Mouse (Mus musculus) myocyte (in vitro differentiated cells): ENCODE measurements at regions not wholly inside any gene's neighbourhood (a gene's known extent, or its start where the extent isn't known, plus 50 kb on each side); places are given as distances from the start of the nearest gene placed in this dataset.

ENCODE experiments used
- H3K27me3 ChIP-seq: one replicate; pipeline ENCODE4 v1.6.1; 2011; ENCODE audit not compliant: control insufficient read depth, insufficient read depth, insufficient read length
- H3K36me3 ChIP-seq: one replicate; pipeline ENCODE4 v1.6.1; 2011; ENCODE audit not compliant: control insufficient read depth, insufficient read depth
- H3K4me2 ChIP-seq: one replicate; pipeline ENCODE4 v1.6.1; 2011; ENCODE audit warnings: low read depth, control low read depth
- H3K4me3 ChIP-seq: one replicate; pipeline ENCODE4 v1.5.1; 2011; ENCODE audit warnings: mild to moderate bottlenecking, control low read depth, moderate library complexity
- H3K79me2 ChIP-seq: one replicate; pipeline ENCODE4 v1.6.1; 2011; ENCODE audit not compliant: control insufficient read depth, insufficient read depth
- H3ac ChIP-seq: one replicate; pipeline ENCODE4 v1.6.1; 2011; ENCODE audit not compliant: control insufficient read depth, insufficient read length
- CEBPB ChIP-seq: IDR thresholded peaks from 2 replicates; pipeline ENCODE4 v1.6.1; 2011; ENCODE audit warnings: mild to moderate bottlenecking, moderate library complexity; ENCODE audit not compliant: poor library complexity, insufficient read depth, severe bottlenecking
- E2F4 ChIP-seq: IDR thresholded peaks from one replicate; pipeline ENCODE4 v1.6.1; 2011; ENCODE audit warnings: mild to moderate bottlenecking, control low read depth, moderate library complexity; ENCODE audit not compliant: insufficient read depth
- MAX ChIP-seq: IDR thresholded peaks from one replicate; pipeline ENCODE4 v1.6.1; 2011; ENCODE audit warnings: low read depth, mild to moderate bottlenecking, control low read depth
- MYOD1 ChIP-seq, 3 experiments: IDR thresholded peaks; one replicate each; pipeline ENCODE4 v1.6.1; 2011; ENCODE audit warnings: control low read depth in 2 of 3, low read depth in 2 of 3, mild to moderate bottlenecking in 2 of 3, moderate library complexity in 1 of 3; ENCODE audit not compliant: insufficient read length in 2 of 3, control insufficient read depth in 1 of 3
- MYOG ChIP-seq, 3 experiments: IDR thresholded peaks; one replicate each; pipeline ENCODE4 v1.6.1; 2011; ENCODE audit warnings: control low read depth in 2 of 3, low read depth in 2 of 3, mild to moderate bottlenecking in 2 of 3; ENCODE audit not compliant: insufficient read length in 2 of 3, control insufficient read depth in 1 of 3, insufficient read depth in 1 of 3
- POLR2A ChIP-seq: IDR thresholded peaks from one replicate; pipeline ENCODE4 v1.6.1; 2011; ENCODE audit warnings: low read depth, mild to moderate bottlenecking, control low read depth, moderate library complexity; ENCODE audit not compliant: insufficient read length
- POLR2AphosphoS2 ChIP-seq: IDR thresholded peaks from one replicate; pipeline ENCODE4 v1.6.1; 2011; ENCODE audit warnings: low read depth, control low read depth; ENCODE audit not compliant: insufficient read length
- REST ChIP-seq: IDR thresholded peaks from one replicate; pipeline ENCODE4 v1.6.1; 2011; ENCODE audit warnings: mild to moderate bottlenecking, control low read depth, moderate library complexity; ENCODE audit not compliant: insufficient read depth, insufficient read length
- SRF ChIP-seq: IDR thresholded peaks from one replicate; pipeline ENCODE4 v1.6.1; 2011; ENCODE audit warnings: low read depth; ENCODE audit not compliant: control insufficient read depth, insufficient read length
- TCF12 ChIP-seq: IDR thresholded peaks from one replicate; pipeline ENCODE4 v1.6.1; 2011; ENCODE audit warnings: mild to moderate bottlenecking, control low read depth; ENCODE audit not compliant: poor library complexity, insufficient read depth, severe bottlenecking
- TCF3 ChIP-seq: IDR thresholded peaks from one replicate; pipeline ENCODE4 v1.6.1; 2011; ENCODE audit warnings: low read depth, control low read depth; ENCODE audit not compliant: insufficient read length
- USF1 ChIP-seq: IDR thresholded peaks from one replicate; pipeline ENCODE4 v1.6.1; 2011; ENCODE audit warnings: low read depth, mild to moderate bottlenecking, control low read depth, moderate library complexity

GRCm38 (mm10) chr9:63836036-63836435 is 78.2 kb upstream of the Smad3 start:
- no peaks in the 10 kb centered on the region for H3K27me3 ChIP-seq
- H3K79me2 ChIP-seq = no peaks in the 10 kb centered on the region
- no peak for TF ChIP-seq REST
- no peak for TF ChIP-seq CEBPB
- no peak for TF ChIP-seq MYOG (IDR thresholded peaks at IDR 0.05; ENCODE audit: control insufficient read depth in 1 of 3, insufficient read depth in 1 of 3, insufficient read length in 2 of 3, low read depth in 2 of 3)
- no peak for TF ChIP-seq TCF3
- no peak for TF ChIP-seq POLR2A
- no peak for TF ChIP-seq MYOD1 (IDR thresholded peaks at IDR 0.05; ENCODE audit: control insufficient read depth in 1 of 3, insufficient read length in 2 of 3, low read depth in 2 of 3)
- TF ChIP-seq SRF = no peak
- TF ChIP-seq USF1 = no peak
- TF ChIP-seq MAX = no peak
- TF ChIP-seq E2F4 = no peak
- TF ChIP-seq TCF12 = no peak
- TF ChIP-seq POLR2AphosphoS2 = no peak
- no peak overlapping the region for H3ac ChIP-seq
- H3K36me3 ChIP-seq = no peaks in the 10 kb centered on the region
- H3K4me2 ChIP-seq = no peak overlapping the region
- no peak overlapping the region for H3K4me3 ChIP-seq

- Histone ChIP-seq H3K27me3 (no peaks in the 10 kb centered on the region), H3K36me3 (no peaks in the 10 kb centered on the region), H3K4me2 (no peak overlapping the region), H3K79me2 (no peaks in the 10 kb centered on the region), H3K4me3 (no peak overlapping the region), H3ac (no peak overlapping the region)
- TF ChIP-seq POLR2AphosphoS2 (no peak), TCF3 (no peak), TCF12 (no peak), E2F4 (no peak), MAX (no peak), MYOG (IDR thresholded peaks at IDR 0.05; ENCODE audit: control insufficient read depth in 1 of 3, insufficient read depth in 1 of 3, insufficient read length in 2 of 3, low read depth in 2 of 3) (no peak), CEBPB (no peak), SRF (no peak), MYOD1 (IDR thresholded peaks at IDR 0.05; ENCODE audit: control insufficient read depth in 1 of 3, insufficient read length in 2 of 3, low read depth in 2 of 3) (no peak), REST (no peak), POLR2A (no peak)
These were observed 76.6 kb upstream of the Smad3 start for GRCm38 (mm10) chr9:63834416-63834815.

- Histone ChIP-seq H3ac (no peak overlapping the region), H3K4me2 (no peak overlapping the region), H3K4me3 (no peak overlapping the region), H3K36me3 (no peaks in the 10 kb centered on the region), H3K27me3 (peaks cover 8% of the 10 kb centered on the region), H3K79me2 (no peaks in the 10 kb centered on the region)
- TF ChIP-seq MYOD1 (IDR thresholded peaks at IDR 0.05; ENCODE audit: control insufficient read depth in 1 of 3, insufficient read length in 2 of 3, low read depth in 2 of 3) (peak in 2 of 3 experiments; percentile 63 to 74), POLR2AphosphoS2 (no peak), MYOG (IDR thresholded peaks at IDR 0.05; ENCODE audit: control insufficient read depth in 1 of 3, insufficient read depth in 1 of 3, insufficient read length in 2 of 3, low read depth in 2 of 3) (peak in 2 of 3 experiments; percentile 69 to 88), MAX (no peak), USF1 (peak; percentile 70), TCF12 (no peak), TCF3 (peak; percentile 39), CEBPB (no peak)
These were observed 60.4 kb upstream of the Smad3 start for GRCm38 (mm10) chr9:63818163-63818562.

- Histone ChIP-seq H3K79me2 (no peaks in the 10 kb centered on the region), H3K4me2 (no peak overlapping the region), H3K36me3 (no peaks in the 10 kb centered on the region), H3K4me3 (no peak overlapping the region), H3ac (no peak overlapping the region), H3K27me3 (no peaks in the 10 kb centered on the region)
- TF ChIP-seq REST (no peak), MYOD1 (IDR thresholded peaks at IDR 0.05; ENCODE audit: control insufficient read depth in 1 of 3, insufficient read length in 2 of 3, low read depth in 2 of 3) (peak in 1 of 3 experiments; percentile 7), POLR2AphosphoS2 (no peak)
These were observed 58.7 kb upstream of the Smad3 start for GRCm38 (mm10) chr9:63816540-63816939.

- no peak for TF ChIP-seq TCF3
- 0 out of 2 replicates have a peak, but pooled peaks have one; percentile 15 for TF ChIP-seq CEBPB
- Histone ChIP-seq H3K4me3 (no peak overlapping the region), H3K36me3 (no peaks in the 10 kb centered on the region), H3K27me3 (no peaks in the 10 kb centered on the region), H3ac (no peak overlapping the region), H3K79me2 (no peaks in the 10 kb centered on the region), H3K4me2 (no peak overlapping the region)
These were observed 52.2 kb upstream of the Smad3 start for GRCm38 (mm10) chr9:63809901-63810587.
